Mouse (Mus musculus): Measurements from ENCODE around the gene Cops4. TPM values are rescaled to one million over a fixed set of nuclear protein-coding genes. Genes with fewer than 3 reads are reported as not detected.

Cops4 gene
- polyA plus RNA-seq, 1 experiment from 2014 or later: 146 TPM

DNA sequence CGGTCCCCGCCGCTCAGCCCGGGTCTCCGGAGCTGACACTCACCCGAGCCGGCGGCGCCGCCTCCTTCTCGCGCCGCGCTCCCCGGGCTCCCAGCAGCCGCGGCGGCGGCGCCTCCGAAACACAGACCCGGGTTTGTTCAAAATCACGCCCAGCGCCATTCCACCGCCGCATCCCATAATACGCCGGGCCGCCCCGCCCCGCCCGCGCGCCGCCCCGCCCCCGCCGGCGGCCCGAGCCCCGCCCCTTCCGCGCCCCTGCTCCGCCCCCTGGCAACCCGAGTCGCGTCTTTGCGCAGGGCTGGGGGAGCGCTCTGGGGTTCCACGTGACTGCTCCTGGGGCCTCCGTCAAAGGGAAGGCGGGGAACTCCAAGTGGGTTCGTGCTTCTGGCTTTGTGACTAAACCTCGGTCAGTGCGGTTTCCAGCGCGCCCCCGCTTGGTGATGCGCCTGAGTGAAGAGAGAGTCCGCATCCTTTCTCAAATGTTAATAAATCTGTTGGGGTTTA, 17.6 kb upstream of the Cops4 start, which contains the start of gene Lin54:
TSS of gene Lin54 (minus strand) at position 182 of the 504 bp plus-strand sequence.
- no peaks in the 10 kb centered on the region for H3K36me3 ChIP-seq
- H3K9me3 ChIP-seq (replicated peaks): no peaks in the 10 kb centered on the region
- H3K27ac ChIP-seq (ENCODE audit: poor library complexity, severe bottlenecking): peak within 1 kb of the TSS; percentile 77
- H3K4me3 ChIP-seq: peak within 1 kb of the TSS; percentile 89
- peak; percentile 95 for ATAC-seq (ENCODE audit: insufficient number of reproducible peaks, low FRiP score)
- H3K9ac ChIP-seq: peak within 1 kb of the TSS; percentile 81
- 1% methylated on average over 50 of the region's 60 CpGs for WGBS
- H3K27me3 ChIP-seq (replicated peaks): no peaks in the 10 kb centered on the region
- H3K4me2 ChIP-seq: peak within 1 kb of the TSS; percentile 94
- H3K4me1 ChIP-seq (replicated peaks): peaks cover 6% of the 10 kb centered on the region

DNA sequence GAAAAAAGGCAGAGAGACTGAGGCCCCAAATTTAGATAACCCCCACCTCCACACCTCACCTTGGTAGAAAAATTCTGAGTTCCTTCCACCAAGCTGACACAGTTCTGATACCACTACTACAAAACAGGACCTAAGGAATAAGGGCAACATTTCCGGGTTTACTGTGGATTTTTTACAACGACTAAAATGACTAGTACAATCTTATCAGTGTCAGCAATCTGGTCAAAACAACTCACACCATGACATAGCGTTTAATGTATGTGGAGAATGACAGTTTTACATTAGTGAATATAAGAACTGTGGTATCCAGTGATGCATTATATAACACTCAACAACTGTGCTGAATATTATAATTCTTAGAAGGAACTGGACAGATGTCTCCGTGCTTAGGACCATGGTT, 16.8 kb upstream of the Cops4 start:
- 76% methylated on average over 4 of the region's 4 CpGs for WGBS
- no peak overlapping the region for H3K9ac ChIP-seq
- H3K36me3 ChIP-seq: no peaks in the 10 kb centered on the region
- peaks cover 6% of the 10 kb centered on the region for H3K4me1 ChIP-seq (replicated peaks)
- no peaks in the 10 kb centered on the region for H3K9me3 ChIP-seq (replicated peaks)
- ATAC-seq (ENCODE audit: insufficient number of reproducible peaks, low FRiP score): no peak
- H3K27me3 ChIP-seq (replicated peaks): no peaks in the 10 kb centered on the region
- H3K27ac ChIP-seq (ENCODE audit: poor library complexity, severe bottlenecking): no peak overlapping the region
- peak overlapping the region; percentile 94; the same call in 1 of the 2 replicates for H3K4me2 ChIP-seq
- H3K4me3 ChIP-seq: no peak overlapping the region

DNA sequence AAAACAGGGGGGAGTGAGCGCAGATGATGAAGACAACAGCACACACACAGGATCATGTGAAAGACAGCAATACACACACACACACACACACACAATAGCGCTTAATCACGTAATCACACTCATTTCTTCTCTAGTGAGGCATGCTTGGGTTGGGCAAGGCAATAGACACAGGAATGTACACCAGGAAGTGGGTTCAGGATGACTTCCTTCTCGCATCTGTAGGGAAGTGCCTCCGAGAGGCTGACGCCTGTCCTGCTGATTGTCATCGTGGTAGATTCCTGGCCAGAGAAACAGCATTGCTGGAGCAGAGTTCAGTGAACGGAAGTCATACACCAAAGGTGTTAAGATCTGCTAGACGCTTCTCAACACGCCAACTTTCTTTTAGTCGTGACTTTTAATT, 8.9 kb upstream of the Cops4 start:
- H3K9ac ChIP-seq: no peak overlapping the region
- H3K4me2 ChIP-seq: no peak overlapping the region
- WGBS: 66% methylated on average over 11 of the region's 11 CpGs
- H3K9me3 ChIP-seq (replicated peaks): no peaks in the 10 kb centered on the region
- H3K4me3 ChIP-seq: no peak overlapping the region
- no peaks in the 10 kb centered on the region for H3K36me3 ChIP-seq
- H3K27ac ChIP-seq (ENCODE audit: poor library complexity, severe bottlenecking): no peak overlapping the region
- H3K4me1 ChIP-seq (replicated peaks): no peaks in the 10 kb centered on the region
- H3K27me3 ChIP-seq (replicated peaks): no peaks in the 10 kb centered on the region
- ATAC-seq (ENCODE audit: insufficient number of reproducible peaks, low FRiP score): no peak

DNA sequence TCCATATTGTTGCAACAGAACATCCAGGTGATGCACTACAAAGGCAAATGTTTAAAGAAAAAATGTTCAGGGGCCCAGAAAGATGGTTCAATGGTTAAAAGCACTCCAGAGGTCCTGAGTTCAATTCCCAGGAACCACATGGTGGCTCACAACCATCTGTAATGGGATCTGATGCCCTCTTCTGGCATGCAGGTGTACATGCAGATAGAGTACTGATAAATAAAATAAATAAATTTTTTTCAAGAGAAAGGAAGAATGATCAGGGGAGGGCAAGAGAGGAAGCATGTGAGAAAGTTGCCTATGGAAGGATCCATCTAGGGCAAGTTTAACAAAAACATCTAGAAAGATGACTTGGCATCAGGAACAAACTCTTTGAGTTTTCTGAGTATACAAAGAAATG, 5.5 kb upstream of the Cops4 start:
- H3K36me3 ChIP-seq: no peaks in the 10 kb centered on the region
- no peak for ATAC-seq (ENCODE audit: insufficient number of reproducible peaks, low FRiP score)

DNA sequence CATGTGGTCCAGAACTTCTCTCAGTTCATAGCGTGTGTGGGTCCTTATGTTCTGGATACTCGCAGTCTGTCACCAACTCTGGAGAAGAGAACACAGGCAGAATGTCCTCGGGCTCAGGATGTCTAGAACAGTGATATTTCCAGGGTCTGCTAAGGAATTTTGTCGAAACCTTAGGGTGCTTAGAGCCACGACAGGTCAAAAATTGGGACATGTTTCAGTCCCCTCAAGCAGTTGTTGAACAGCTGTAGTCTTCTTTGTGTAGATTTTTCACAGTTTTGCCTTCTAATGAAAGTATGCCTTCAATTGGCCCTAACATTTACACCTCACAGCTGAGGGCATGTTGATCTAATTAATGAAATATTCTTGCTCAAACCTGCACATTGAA, 910 bp downstream of the Cops4 start:
- Histone ChIP-seq H3K36me3 (peaks cover 3% of the 10 kb centered on the region; the same call in 1 of the 2 replicates), H3K9me3 (replicated peaks) (no peaks in the 10 kb centered on the region), H3K9ac (peak overlapping the region; percentile 96), H3K4me3 (peak overlapping the region; percentile 93), H3K27me3 (replicated peaks) (peaks cover 9% of the 10 kb centered on the region), H3K27ac (ENCODE audit: poor library complexity, severe bottlenecking) (peak overlapping the region; percentile 84), H3K4me1 (replicated peaks) (peaks cover 22% of the 10 kb centered on the region), H3K4me2 (peak overlapping the region; percentile 77)
- WGBS: 8% methylated on average over 5 of the region's 5 CpGs
- ATAC-seq (ENCODE audit: insufficient number of reproducible peaks, low FRiP score): no peak

More for the DNA sequence above, 5.5 kb upstream of the Cops4 start:
- Histone ChIP-seq H3K9ac (no peak overlapping the region), H3K9me3 (replicated peaks) (no peaks in the 10 kb centered on the region), H3K4me3 (no peak overlapping the region), H3K27ac (ENCODE audit: poor library complexity, severe bottlenecking) (no peak overlapping the region), H3K27me3 (replicated peaks) (peaks cover 9% of the 10 kb centered on the region), H3K4me2 (no peak overlapping the region), H3K4me1 (replicated peaks) (0 out of 2 replicates have a peak, but pooled peaks cover 1% of the 10 kb centered on the region)

DNA sequence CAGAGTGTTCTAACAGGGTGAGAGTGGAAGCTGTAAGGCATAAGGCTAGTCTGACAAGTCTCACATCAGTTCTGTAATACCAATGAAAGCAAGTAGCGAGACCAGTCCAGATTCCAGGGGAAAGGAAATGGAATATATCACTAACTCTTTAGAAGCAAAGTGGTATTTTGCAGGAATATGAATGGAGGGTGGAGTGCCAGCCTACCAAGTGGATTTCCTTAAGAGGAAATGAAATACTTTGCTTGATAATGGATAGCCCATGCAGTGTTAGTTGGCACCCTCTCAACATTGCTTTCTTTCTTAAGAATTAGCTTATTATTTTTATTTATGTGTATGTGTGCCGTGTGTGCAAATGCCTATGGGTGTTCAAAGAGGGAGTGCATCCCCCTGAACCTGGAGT, 2.1 kb downstream of the Cops4 start:
- no peak for ATAC-seq (ENCODE audit: insufficient number of reproducible peaks, low FRiP score)
- WGBS: 75% methylated on average over 2 of the region's 2 CpGs

DNA sequence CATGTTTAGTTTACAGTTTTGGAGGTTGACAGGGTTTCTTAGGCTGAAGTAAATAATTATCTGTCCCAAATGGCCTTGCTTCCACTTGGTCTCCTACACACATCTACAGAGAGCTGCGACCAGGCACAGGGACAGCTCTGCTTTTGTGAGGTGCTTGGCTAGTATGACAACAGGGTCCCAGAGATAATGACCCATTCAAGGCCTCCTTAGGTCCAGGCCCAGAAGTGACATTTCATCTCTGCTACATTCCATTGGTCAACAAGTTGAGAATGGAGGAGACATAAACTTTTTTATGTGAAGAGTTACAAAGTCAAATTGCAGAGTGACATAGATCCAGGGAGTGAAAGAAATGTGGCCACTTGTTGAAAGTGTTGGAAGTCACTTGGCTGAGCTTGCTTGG, 5.2 kb downstream of the Cops4 start:
- Histone ChIP-seq H3K27ac (ENCODE audit: poor library complexity, severe bottlenecking) (no peak overlapping the region), H3K9ac (no peak overlapping the region), H3K9me3 (replicated peaks) (no peaks in the 10 kb centered on the region), H3K27me3 (replicated peaks) (no peaks in the 10 kb centered on the region), H3K36me3 (peaks cover 12% of the 10 kb centered on the region), H3K4me2 (no peak overlapping the region), H3K4me1 (replicated peaks) (peaks cover 29% of the 10 kb centered on the region), H3K4me3 (no peak overlapping the region)
- no peak for ATAC-seq (ENCODE audit: insufficient number of reproducible peaks, low FRiP score)
- 74% methylated on average over 1 of the region's 1 CpGs for WGBS

More for the DNA sequence above, 2.1 kb downstream of the Cops4 start:
- Histone ChIP-seq H3K36me3 (peaks cover 7% of the 10 kb centered on the region), H3K9me3 (replicated peaks) (no peaks in the 10 kb centered on the region), H3K27ac (ENCODE audit: poor library complexity, severe bottlenecking) (no peak overlapping the region), H3K27me3 (replicated peaks) (peaks cover 7% of the 10 kb centered on the region), H3K9ac (peak overlapping the region; percentile 7; the same call in 1 of the 2 replicates), H3K4me2 (peak overlapping the region; percentile 26; the same call in 1 of the 2 replicates), H3K4me1 (replicated peaks) (peaks cover 22% of the 10 kb centered on the region), H3K4me3 (no peak overlapping the region)

DNA sequence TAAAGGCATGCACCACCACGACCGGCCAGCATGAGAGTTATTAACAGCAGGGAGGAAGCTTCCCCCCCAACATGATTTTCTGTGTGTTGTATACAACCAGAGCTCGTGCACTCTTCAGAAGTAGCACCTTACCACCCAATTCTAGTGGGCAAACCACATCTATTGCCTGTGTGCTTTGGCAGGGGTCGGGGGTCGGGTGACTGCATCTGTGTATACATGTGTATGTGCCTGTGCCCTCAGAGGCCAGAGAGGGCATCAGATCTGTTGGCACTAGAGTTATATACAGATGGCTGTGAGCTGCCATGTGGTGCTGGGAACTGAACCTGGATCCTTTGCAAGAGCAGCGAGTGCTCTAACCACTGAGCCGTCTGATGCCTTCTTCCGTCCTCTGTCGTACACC, 6.8 kb downstream of the Cops4 start:
- H3K36me3 ChIP-seq: peaks cover 25% of the 10 kb centered on the region
- H3K27ac ChIP-seq (ENCODE audit: poor library complexity, severe bottlenecking): no peak overlapping the region
- WGBS: 93% methylated on average over 9 of the region's 9 CpGs
- no peak overlapping the region for H3K4me2 ChIP-seq
- ATAC-seq (ENCODE audit: insufficient number of reproducible peaks, low FRiP score): no peak
- no peaks in the 10 kb centered on the region for H3K27me3 ChIP-seq (replicated peaks)
- H3K9me3 ChIP-seq (replicated peaks): no peaks in the 10 kb centered on the region
- peaks cover 24% of the 10 kb centered on the region for H3K4me1 ChIP-seq (replicated peaks)
- no peak overlapping the region for H3K4me3 ChIP-seq
- no peak overlapping the region for H3K9ac ChIP-seq

DNA sequence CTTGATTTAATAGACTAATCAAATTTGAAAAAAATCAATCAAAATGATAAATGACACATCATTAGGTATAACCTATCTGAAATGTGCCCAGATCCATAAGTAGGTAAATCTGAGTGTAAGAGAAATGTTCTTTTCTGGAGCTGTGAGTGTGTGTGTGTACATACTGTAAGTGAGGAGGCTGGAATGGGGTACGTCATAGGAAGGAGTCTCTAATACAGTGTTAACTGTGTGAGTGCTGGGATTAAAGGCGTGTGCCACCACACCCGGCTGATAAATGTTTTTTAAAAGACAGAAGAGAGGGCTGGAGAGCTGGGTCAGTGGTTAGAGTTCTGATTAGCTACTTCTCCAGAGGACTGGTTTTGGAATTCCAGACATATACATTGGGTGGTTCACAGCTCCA, 7.5 kb downstream of the Cops4 start:
- no peak overlapping the region for H3K4me3 ChIP-seq
- no peak overlapping the region for H3K9ac ChIP-seq
- no peaks in the 10 kb centered on the region for H3K27me3 ChIP-seq (replicated peaks)
- H3K9me3 ChIP-seq (replicated peaks): no peaks in the 10 kb centered on the region
- H3K4me1 ChIP-seq (replicated peaks): peaks cover 17% of the 10 kb centered on the region
- ATAC-seq (ENCODE audit: insufficient number of reproducible peaks, low FRiP score): no peak
- peaks cover 32% of the 10 kb centered on the region for H3K36me3 ChIP-seq
- H3K27ac ChIP-seq (ENCODE audit: poor library complexity, severe bottlenecking): no peak overlapping the region
- WGBS: 50% methylated on average over 3 of the region's 3 CpGs
- H3K4me2 ChIP-seq: 0 out of 2 replicates have a peak overlapping the region, but pooled peaks have one; percentile 11

DNA sequence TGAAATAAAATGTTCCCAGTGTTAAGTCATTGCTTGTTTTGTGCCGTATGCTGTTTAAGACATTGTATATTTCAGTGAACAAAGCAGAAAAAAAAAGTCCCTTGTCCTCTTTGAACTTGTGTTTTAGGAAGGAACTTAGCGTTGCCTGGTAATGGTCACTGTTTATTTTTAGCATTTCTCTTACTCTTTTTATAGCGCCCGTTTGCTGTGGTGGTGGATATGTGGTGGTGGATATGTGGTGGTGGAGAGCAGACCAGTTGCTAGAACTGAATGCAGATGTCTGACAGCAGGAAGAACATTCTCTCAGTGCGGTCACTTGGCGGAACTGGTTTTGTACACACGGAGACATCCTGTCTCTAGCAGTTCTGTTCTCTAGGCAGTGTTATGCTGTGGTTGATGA, 8.1 kb downstream of the Cops4 start:
- no peak overlapping the region for H3K9ac ChIP-seq

DNA sequence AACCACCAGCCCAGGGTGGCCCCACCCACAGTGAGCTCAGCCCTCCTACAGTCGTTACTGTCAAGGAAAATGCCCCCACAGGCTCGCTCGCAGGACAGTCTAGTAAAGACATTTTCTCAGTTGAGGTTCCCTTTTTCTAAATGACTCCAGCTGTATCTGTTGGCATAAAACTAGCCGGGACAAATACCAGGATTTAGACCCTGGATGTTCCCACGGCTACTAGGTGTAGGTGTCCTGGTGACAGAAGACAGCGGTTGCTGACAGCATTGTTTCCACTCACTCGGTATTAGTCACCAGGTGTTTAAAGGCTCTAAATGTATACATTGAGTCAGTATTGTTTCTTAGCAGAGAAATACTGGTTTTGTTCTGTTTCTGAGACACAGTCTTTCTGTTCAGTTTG, 17.7 kb downstream of the Cops4 start:
- Histone ChIP-seq H3K4me3 (no peak overlapping the region), H3K27me3 (replicated peaks) (no peaks in the 10 kb centered on the region), H3K27ac (ENCODE audit: poor library complexity, severe bottlenecking) (no peak overlapping the region; the same call in 1 of the 2 replicates), H3K36me3 (peaks cover 69% of the 10 kb centered on the region), H3K4me2 (no peak overlapping the region), H3K9ac (no peak overlapping the region), H3K4me1 (replicated peaks) (no peaks in the 10 kb centered on the region), H3K9me3 (replicated peaks) (no peaks in the 10 kb centered on the region)
- ATAC-seq (ENCODE audit: insufficient number of reproducible peaks, low FRiP score): no peak
- 65% methylated on average over 7 of the region's 7 CpGs for WGBS

More for the DNA sequence above, 8.1 kb downstream of the Cops4 start:
- Histone ChIP-seq H3K4me2 (peak overlapping the region; percentile 31; the same call in 1 of the 2 replicates), H3K27ac (ENCODE audit: poor library complexity, severe bottlenecking) (peak overlapping the region; percentile 38; the same call in 1 of the 2 replicates), H3K4me1 (replicated peaks) (peaks cover 17% of the 10 kb centered on the region), H3K4me3 (no peak overlapping the region), H3K27me3 (replicated peaks) (no peaks in the 10 kb centered on the region), H3K9me3 (replicated peaks) (no peaks in the 10 kb centered on the region), H3K36me3 (peaks cover 38% of the 10 kb centered on the region)
- ATAC-seq (ENCODE audit: insufficient number of reproducible peaks, low FRiP score): peak; percentile 33; the same call in 1 of the 2 replicates
- 44% methylated on average over 7 of the region's 7 CpGs for WGBS

DNA sequence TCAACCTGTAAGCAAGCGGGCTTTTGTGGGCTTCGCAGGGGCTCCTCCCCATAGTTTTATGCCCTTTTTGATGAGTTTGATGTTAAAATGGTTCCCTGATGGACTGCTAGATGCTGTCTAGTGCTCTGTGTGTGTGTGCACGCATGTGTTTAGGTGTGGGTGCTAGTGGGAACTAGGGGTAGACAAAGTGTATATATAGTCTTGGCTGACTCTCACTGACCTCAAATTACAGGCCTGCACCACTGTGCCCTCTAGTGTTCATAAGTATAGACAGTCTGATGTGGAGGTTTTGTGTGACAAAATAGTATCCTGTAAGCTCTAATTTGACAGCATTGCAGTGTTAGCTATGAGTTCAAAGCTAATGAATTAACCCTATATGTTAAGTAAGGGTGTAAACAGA, 18.5 kb downstream of the Cops4 start:
- no peak for ATAC-seq (ENCODE audit: insufficient number of reproducible peaks, low FRiP score)
- Histone ChIP-seq H3K27me3 (replicated peaks) (no peaks in the 10 kb centered on the region), H3K4me3 (no peak overlapping the region), H3K9ac (no peak overlapping the region), H3K27ac (ENCODE audit: poor library complexity, severe bottlenecking) (no peak overlapping the region), H3K4me1 (replicated peaks) (no peaks in the 10 kb centered on the region), H3K4me2 (no peak overlapping the region), H3K9me3 (replicated peaks) (no peaks in the 10 kb centered on the region), H3K36me3 (peaks cover 67% of the 10 kb centered on the region)
- 85% methylated on average over 3 of the region's 3 CpGs for WGBS
